Mouse (Mus musculus) MEL (cell line): ENCODE measurements around the gene Gm20388.

Experiments used
- CHD2 ChIP-seq: IDR thresholded peaks from 2 replicates; pipeline ENCODE4 v1.6.1; 2011; ENCODE audit warnings: low read length, improper control_type of control experiment
- CTCF ChIP-seq, 3 experiments: IDR thresholded peaks in 2 of 3; conservative IDR thresholded peaks in 1 of 3; 2 replicates each; pipeline ENCODE4 v1.5.1; 2011 to 2012; ENCODE audit warnings: low read length in 3 of 3, low read depth in 2 of 3, mild to moderate bottlenecking in 2 of 3, improper control_type of control experiment in 1 of 3, inconsistent platforms in 1 of 3, mixed read lengths in 1 of 3, moderate library complexity in 1 of 3; ENCODE audit not compliant: control insufficient read depth in 1 of 3, insufficient read depth in 1 of 3, poor library complexity in 1 of 3, severe bottlenecking in 1 of 3
- EP300 ChIP-seq, 2 experiments: IDR thresholded peaks; 2 replicates each; pipeline ENCODE4 v1.6.1; 2011; ENCODE audit warnings: improper control_type of control experiment in 2 of 2, low read length in 2 of 2, low read depth in 1 of 2, mild to moderate bottlenecking in 1 of 2
- ETS1 ChIP-seq: IDR thresholded peaks from 2 replicates; pipeline ENCODE4 v1.6.1; 2012; ENCODE audit warnings: low read depth, mild to moderate bottlenecking, inconsistent platforms, low read length, improper control_type of control experiment, moderate library complexity
- MAFK ChIP-seq: IDR thresholded peaks from 2 replicates; pipeline ENCODE4 v1.6.1; 2011; ENCODE audit warnings: low read depth, mild to moderate bottlenecking, low read length, improper control_type of control experiment, borderline replicate concordance
- MAZ ChIP-seq: IDR thresholded peaks from 2 replicates; pipeline ENCODE4 v1.6.1; 2012; ENCODE audit warnings: low read depth, mild to moderate bottlenecking, inconsistent platforms, low read length, improper control_type of control experiment
- MEF2A ChIP-seq: IDR thresholded peaks from 2 replicates; pipeline ENCODE4 v1.6.1; 2014; ENCODE audit warnings: low read depth, mild to moderate bottlenecking, inconsistent platforms, low read length, improper control_type of control experiment; ENCODE audit not compliant: poor library complexity, insufficient replicate concordance, severe bottlenecking; ENCODE audit errors: extremely low read depth
- POLR2A ChIP-seq, 2 experiments: IDR thresholded peaks; 2 replicates each; pipeline ENCODE4 v1.6.1; 2011 to 2012; ENCODE audit warnings: low read length in 2 of 2, mild to moderate bottlenecking in 2 of 2, control low read depth in 1 of 2, improper control_type of control experiment in 1 of 2, low read depth in 1 of 2, moderate library complexity in 1 of 2; ENCODE audit not compliant: control insufficient read depth in 1 of 2, insufficient read depth in 1 of 2, poor library complexity in 1 of 2
- POLR2AphosphoS2 ChIP-seq: IDR thresholded peaks from 2 replicates; pipeline ENCODE4 v1.6.1; 2011; ENCODE audit warnings: low read length, improper control_type of control experiment
- RAD21 ChIP-seq: IDR thresholded peaks from 2 replicates; pipeline ENCODE4 v1.6.1; 2011; ENCODE audit warnings: mild to moderate bottlenecking, low read depth, low read length, improper control_type of control experiment
- TAL1 ChIP-seq: IDR thresholded peaks from 2 replicates; pipeline ENCODE4 v1.6.1; 2012; ENCODE audit warnings: mild to moderate bottlenecking, inconsistent platforms, low read length, moderate library complexity, mixed read lengths
- USF1 ChIP-seq: IDR thresholded peaks from 2 replicates; pipeline ENCODE4 v1.6.1; 2014; ENCODE audit warnings: low read depth, mild to moderate bottlenecking, inconsistent platforms, low read length, improper control_type of control experiment, moderate library complexity

GRCm38 (mm10) chr8:123847546-123847945, 3936.9 kb downstream of the Gm20388 start:
- TF ChIP-seq POLR2A (IDR thresholded peaks at IDR 0.05; ENCODE audit: control insufficient read depth in 1 of 2, insufficient read depth in 1 of 2, low read depth in 1 of 2, low read length in 2 of 2, poor library complexity in 1 of 2) (no peak), EP300 (IDR thresholded peaks at IDR 0.05; ENCODE audit: low read depth in 1 of 2, low read length in 2 of 2) (no peak), CTCF (IDR thresholded peaks at IDR 0.05 in 2 of 3, conservative IDR thresholded peaks at IDR 0.05 in 1 of 3; ENCODE audit: control insufficient read depth in 1 of 3, insufficient read depth in 1 of 3, low read depth in 2 of 3, low read length in 3 of 3, poor library complexity in 1 of 3, severe bottlenecking in 1 of 3) (no peak), MAFK (no peak), MEF2A (no peak), RAD21 (no peak), CHD2 (no peak), USF1 (no peak), MAZ (no peak), TAL1 (no peak), ETS1 (no peak), POLR2AphosphoS2 (no peak)
